Mouse (Mus musculus) myocyte (in vitro differentiated cells): Measurements from ENCODE around the gene Arf5. TPM values are rescaled to one million over a fixed set of nuclear protein-coding genes. Genes with fewer than 3 reads are reported as not detected.

ENCODE experiments used
- H3K27me3 ChIP-seq: one replicate; pipeline ENCODE4 v1.6.1; 2011; ENCODE audit not compliant: control insufficient read depth, insufficient read depth, insufficient read length
- H3K36me3 ChIP-seq: one replicate; pipeline ENCODE4 v1.6.1; 2011; ENCODE audit not compliant: control insufficient read depth, insufficient read depth
- H3K4me2 ChIP-seq: one replicate; pipeline ENCODE4 v1.6.1; 2011; ENCODE audit warnings: low read depth, control low read depth
- H3K4me3 ChIP-seq: one replicate; pipeline ENCODE4 v1.5.1; 2011; ENCODE audit warnings: mild to moderate bottlenecking, control low read depth, moderate library complexity
- H3K79me2 ChIP-seq: one replicate; pipeline ENCODE4 v1.6.1; 2011; ENCODE audit not compliant: control insufficient read depth, insufficient read depth
- H3ac ChIP-seq: one replicate; pipeline ENCODE4 v1.6.1; 2011; ENCODE audit not compliant: control insufficient read depth, insufficient read length
- CEBPB ChIP-seq: IDR thresholded peaks from 2 replicates; pipeline ENCODE4 v1.6.1; 2011; ENCODE audit warnings: mild to moderate bottlenecking, moderate library complexity; ENCODE audit not compliant: poor library complexity, insufficient read depth, severe bottlenecking
- E2F4 ChIP-seq: IDR thresholded peaks from one replicate; pipeline ENCODE4 v1.6.1; 2011; ENCODE audit warnings: mild to moderate bottlenecking, control low read depth, moderate library complexity; ENCODE audit not compliant: insufficient read depth
- MAX ChIP-seq: IDR thresholded peaks from one replicate; pipeline ENCODE4 v1.6.1; 2011; ENCODE audit warnings: low read depth, mild to moderate bottlenecking, control low read depth
- MYOD1 ChIP-seq, 3 experiments: IDR thresholded peaks; one replicate each; pipeline ENCODE4 v1.6.1; 2011; ENCODE audit warnings: control low read depth in 2 of 3, low read depth in 2 of 3, mild to moderate bottlenecking in 2 of 3, moderate library complexity in 1 of 3; ENCODE audit not compliant: insufficient read length in 2 of 3, control insufficient read depth in 1 of 3
- MYOG ChIP-seq, 3 experiments: IDR thresholded peaks; one replicate each; pipeline ENCODE4 v1.6.1; 2011; ENCODE audit warnings: control low read depth in 2 of 3, low read depth in 2 of 3, mild to moderate bottlenecking in 2 of 3; ENCODE audit not compliant: insufficient read length in 2 of 3, control insufficient read depth in 1 of 3, insufficient read depth in 1 of 3
- POLR2A ChIP-seq: IDR thresholded peaks from one replicate; pipeline ENCODE4 v1.6.1; 2011; ENCODE audit warnings: low read depth, mild to moderate bottlenecking, control low read depth, moderate library complexity; ENCODE audit not compliant: insufficient read length
- POLR2AphosphoS2 ChIP-seq: IDR thresholded peaks from one replicate; pipeline ENCODE4 v1.6.1; 2011; ENCODE audit warnings: low read depth, control low read depth; ENCODE audit not compliant: insufficient read length
- REST ChIP-seq: IDR thresholded peaks from one replicate; pipeline ENCODE4 v1.6.1; 2011; ENCODE audit warnings: mild to moderate bottlenecking, control low read depth, moderate library complexity; ENCODE audit not compliant: insufficient read depth, insufficient read length
- SRF ChIP-seq: IDR thresholded peaks from one replicate; pipeline ENCODE4 v1.6.1; 2011; ENCODE audit warnings: low read depth; ENCODE audit not compliant: control insufficient read depth, insufficient read length
- TCF12 ChIP-seq: IDR thresholded peaks from one replicate; pipeline ENCODE4 v1.6.1; 2011; ENCODE audit warnings: mild to moderate bottlenecking, control low read depth; ENCODE audit not compliant: poor library complexity, insufficient read depth, severe bottlenecking
- TCF3 ChIP-seq: IDR thresholded peaks from one replicate; pipeline ENCODE4 v1.6.1; 2011; ENCODE audit warnings: low read depth, control low read depth; ENCODE audit not compliant: insufficient read length
- USF1 ChIP-seq: IDR thresholded peaks from one replicate; pipeline ENCODE4 v1.6.1; 2011; ENCODE audit warnings: low read depth, mild to moderate bottlenecking, control low read depth, moderate library complexity
- polyA plus RNA-seq: library from polyadenylated mRNA; unstranded; fragments of >200 nt; fragmentation: generic; extraction: Trizol; gene quantifications from one replicate; pipeline ENCODE4 v1.2.1, GENCODE M21; 2012; ENCODE audit warnings: missing spikeins

Gene Arf5
- polyA plus RNA-seq, 1 experiment = 209 TPM

- no peak within 1 kb of the TSS for H3ac ChIP-seq
- no peaks in the 10 kb centered on the region for H3K27me3 ChIP-seq
- H3K36me3 ChIP-seq = no peaks in the 10 kb centered on the region
- peaks cover 9% of the 10 kb centered on the region for H3K79me2 ChIP-seq
- TF ChIP-seq MYOG (IDR thresholded peaks at IDR 0.05; ENCODE audit: control insufficient read depth in 1 of 3, insufficient read depth in 1 of 3, insufficient read length in 2 of 3, low read depth in 2 of 3) (no peak), USF1 (no peak), E2F4 (no peak)
- no peak within 1 kb of the TSS for H3K4me2 ChIP-seq
- no peak within 1 kb of the TSS for H3K4me3 ChIP-seq
Measured at GRCm38 (mm10) chr6:28427096-28427839, 3.9 kb downstream of the Arf5 start, which contains the start of gene Fscn3. Gene Fscn3 (plus strand): TSS chr6:28427789.

DNA sequence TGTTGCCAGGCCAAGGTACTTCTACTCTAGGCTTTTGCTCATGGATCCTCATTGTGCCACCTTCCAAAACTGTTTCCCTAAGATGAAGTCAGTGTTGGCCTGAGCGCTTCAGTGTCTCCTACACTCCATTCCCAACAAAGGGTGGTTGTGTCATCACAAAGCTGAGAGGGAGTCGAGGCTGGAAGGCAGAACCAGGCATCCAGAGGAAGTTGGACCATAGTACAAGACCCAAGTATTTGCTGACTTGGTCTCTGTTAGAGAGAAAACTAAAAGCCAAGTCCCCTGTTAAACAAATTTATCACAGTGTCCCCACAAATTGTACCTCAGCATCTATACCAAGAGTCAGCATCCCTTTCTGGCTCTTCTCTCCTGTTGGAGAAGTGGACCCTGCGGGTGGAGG, 4.9 kb downstream of the Arf5 start, which contains the start of gene Gcc1:
Gcc1 (minus strand) TSS at position 101 of the 400 bp plus-strand sequence.
- Histone ChIP-seq H3K4me2 (no peak within 1 kb of the TSS), H3K36me3 (no peaks in the 10 kb centered on the region), H3K27me3 (no peaks in the 10 kb centered on the region), H3K79me2 (peaks cover 9% of the 10 kb centered on the region), H3K4me3 (no peak within 1 kb of the TSS), H3ac (no peak within 1 kb of the TSS)
- TF ChIP-seq USF1 (no peak), MYOD1 (IDR thresholded peaks at IDR 0.05; ENCODE audit: control insufficient read depth in 1 of 3, insufficient read length in 2 of 3, low read depth in 2 of 3) (no peak), MAX (no peak), POLR2AphosphoS2 (no peak), TCF3 (no peak), TCF12 (no peak), REST (no peak), CEBPB (no peak), POLR2A (no peak), MYOG (IDR thresholded peaks at IDR 0.05; ENCODE audit: control insufficient read depth in 1 of 3, insufficient read depth in 1 of 3, insufficient read length in 2 of 3, low read depth in 2 of 3) (no peak), SRF (no peak), E2F4 (no peak)

DNA sequence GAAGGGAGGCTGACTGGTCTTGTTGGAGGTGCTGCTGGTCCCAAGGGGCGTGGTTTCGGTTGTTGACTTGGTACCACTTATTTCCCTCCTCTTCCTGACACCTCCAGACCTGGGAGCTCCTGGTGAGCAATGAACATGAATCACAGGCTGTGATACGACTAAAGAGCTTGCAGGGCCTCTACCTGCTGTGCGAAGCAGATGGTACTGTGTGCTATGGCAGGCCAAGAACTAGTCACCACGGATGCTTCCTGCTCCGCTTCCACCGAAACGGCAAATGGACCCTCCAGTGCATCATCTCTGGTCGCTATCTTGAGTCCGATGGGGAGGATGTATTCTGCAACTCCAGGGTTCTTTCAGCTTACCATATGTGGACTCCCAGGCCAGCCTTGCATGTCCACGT, 6.5 kb downstream of the Arf5 start:
- H3K36me3 ChIP-seq = no peaks in the 10 kb centered on the region
- no peaks in the 10 kb centered on the region for H3K79me2 ChIP-seq

DNA sequence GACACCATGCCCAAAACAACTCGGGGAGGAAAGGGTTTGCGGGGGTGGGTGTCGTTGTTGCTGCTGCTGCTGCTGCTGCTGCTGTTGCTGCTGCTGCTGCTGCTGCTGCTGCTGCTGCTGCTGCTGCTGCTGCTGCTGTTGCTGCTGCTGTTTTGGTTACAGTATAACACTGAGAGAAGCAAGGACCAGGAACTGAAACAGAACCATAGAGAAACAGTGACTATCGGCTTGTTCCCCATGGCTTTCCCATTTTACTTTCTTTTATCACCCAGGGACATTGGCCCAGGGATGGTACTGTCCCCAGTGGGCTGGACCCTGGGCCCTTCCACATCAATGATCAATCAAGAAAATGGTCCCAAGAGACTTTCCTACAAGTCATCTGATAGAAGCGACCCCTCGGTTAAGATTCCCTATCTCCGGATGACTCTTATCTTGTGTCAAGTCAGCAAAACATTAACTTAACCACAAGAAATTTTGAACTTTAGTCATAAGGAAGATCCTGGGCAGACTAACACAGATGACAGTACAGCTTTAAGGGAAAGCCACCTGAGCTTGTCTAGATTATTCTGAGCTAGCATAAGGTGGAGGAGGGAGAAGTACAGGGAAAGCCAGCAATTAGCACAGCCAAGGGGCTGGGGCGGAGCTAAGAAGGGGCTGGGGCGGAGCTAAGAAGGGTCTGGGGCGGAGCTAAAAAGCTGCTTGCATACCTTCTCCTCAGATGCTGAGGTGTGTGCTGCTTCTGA, 7.6 kb downstream of the Arf5 start:
- Histone ChIP-seq H3K27me3 (no peaks in the 10 kb centered on the region), H3K4me2 (no peak overlapping the region), H3ac (no peak overlapping the region), H3K4me3 (no peak overlapping the region), H3K79me2 (no peaks in the 10 kb centered on the region), H3K36me3 (no peaks in the 10 kb centered on the region)
- TF ChIP-seq TCF3 = no peak
- no peak for TF ChIP-seq REST
- no peak for TF ChIP-seq E2F4
- TF ChIP-seq POLR2A = no peak
- TF ChIP-seq USF1 = no peak
- no peak for TF ChIP-seq POLR2AphosphoS2
- no peak for TF ChIP-seq MYOG (IDR thresholded peaks at IDR 0.05; ENCODE audit: control insufficient read depth in 1 of 3, insufficient read depth in 1 of 3, insufficient read length in 2 of 3, low read depth in 2 of 3)
- TF ChIP-seq TCF12 = no peak
- no peak for TF ChIP-seq MAX
- no peak for TF ChIP-seq SRF
- TF ChIP-seq CEBPB = no peak
- no peak for TF ChIP-seq MYOD1 (IDR thresholded peaks at IDR 0.05; ENCODE audit: control insufficient read depth in 1 of 3, insufficient read length in 2 of 3, low read depth in 2 of 3)

More for the DNA sequence above, 6.5 kb downstream of the Arf5 start:
- TF ChIP-seq MYOD1 (IDR thresholded peaks at IDR 0.05; ENCODE audit: control insufficient read depth in 1 of 3, insufficient read length in 2 of 3, low read depth in 2 of 3) (no peak), CEBPB (no peak), REST (no peak), USF1 (no peak), TCF12 (no peak), SRF (no peak), E2F4 (no peak), TCF3 (no peak), MYOG (IDR thresholded peaks at IDR 0.05; ENCODE audit: control insufficient read depth in 1 of 3, insufficient read depth in 1 of 3, insufficient read length in 2 of 3, low read depth in 2 of 3) (no peak), POLR2A (no peak), POLR2AphosphoS2 (no peak), MAX (no peak)
- Histone ChIP-seq H3K27me3 (no peaks in the 10 kb centered on the region), H3ac (no peak overlapping the region), H3K4me2 (no peak overlapping the region), H3K4me3 (no peak overlapping the region)

DNA sequence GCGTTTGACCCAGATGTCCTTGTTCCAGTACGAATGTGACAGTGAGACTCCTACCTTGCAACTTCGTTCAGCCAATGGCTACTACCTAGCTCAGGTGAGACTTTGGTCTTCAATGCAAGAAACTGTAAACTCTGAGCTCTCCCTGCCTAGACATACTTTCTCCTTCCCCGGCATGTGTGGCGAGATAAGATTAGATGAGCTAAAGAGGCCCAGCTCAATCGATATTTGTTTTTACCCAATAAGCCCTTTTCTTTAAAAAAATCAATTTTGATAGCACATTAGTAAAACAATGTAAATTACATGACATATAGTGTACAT, 8.1 kb downstream of the Arf5 start:
- Histone ChIP-seq H3K4me2 (no peak overlapping the region), H3K4me3 (no peak overlapping the region), H3K79me2 (no peaks in the 10 kb centered on the region), H3ac (no peak overlapping the region), H3K36me3 (no peaks in the 10 kb centered on the region), H3K27me3 (no peaks in the 10 kb centered on the region)
- TF ChIP-seq POLR2AphosphoS2 (no peak), E2F4 (no peak), REST (no peak), TCF3 (no peak), MAX (no peak), MYOD1 (IDR thresholded peaks at IDR 0.05; ENCODE audit: control insufficient read depth in 1 of 3, insufficient read length in 2 of 3, low read depth in 2 of 3) (no peak), POLR2A (no peak), USF1 (no peak), MYOG (IDR thresholded peaks at IDR 0.05; ENCODE audit: control insufficient read depth in 1 of 3, insufficient read depth in 1 of 3, insufficient read length in 2 of 3, low read depth in 2 of 3) (no peak), CEBPB (no peak), SRF (no peak), TCF12 (no peak)
